Mouse (Mus musculus): ENCODE results near the gene Klf7. TPM values are rescaled to one million over a fixed set of nuclear protein-coding genes. Genes with fewer than 3 reads are reported as not detected.

Klf7 gene
- polyA plus RNA-seq, 1 experiment from 2014 or later = 27.0 TPM

DNA sequence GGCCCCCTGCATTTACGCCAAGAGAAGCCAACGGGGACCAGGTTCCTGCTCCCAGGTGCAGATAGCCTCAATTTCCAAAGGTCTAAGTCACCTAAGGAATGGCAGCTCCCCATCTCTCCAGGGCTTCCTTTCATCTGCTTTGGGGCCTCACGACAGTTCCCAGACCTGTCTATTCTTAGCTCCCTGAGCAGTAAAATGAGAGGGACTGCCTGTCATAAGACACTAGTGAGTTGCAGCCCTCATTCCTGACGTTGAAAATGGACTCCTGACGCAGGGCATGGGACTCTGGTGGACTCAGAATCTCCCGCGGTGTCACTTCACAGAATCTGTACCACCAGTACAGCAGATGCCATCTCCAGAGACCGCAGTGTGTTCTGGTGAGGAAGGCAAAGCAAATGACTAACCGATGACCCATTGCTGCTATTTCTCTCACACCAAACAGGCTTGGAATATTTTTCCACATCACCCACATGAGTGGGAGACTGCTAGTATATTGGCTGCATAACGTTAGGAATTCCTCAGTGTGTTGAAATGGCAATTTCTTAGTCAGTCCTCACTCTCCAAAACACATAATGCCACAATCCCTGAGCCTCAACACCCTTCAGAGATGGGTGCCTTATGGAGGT, 81.9 kb downstream of the Klf7 start:
- Histone ChIP-seq H3K4me2 (replicated peaks) (no peak overlapping the region), H3K9me3 (replicated peaks) (no peaks in the 10 kb centered on the region), H3K4me3 (replicated peaks) (no peak overlapping the region), H3K27me3 (no peaks in the 10 kb centered on the region), H3K4me1 (0 out of 2 replicates have a peak, but pooled peaks cover 4% of the 10 kb centered on the region), H3K9ac (no peak overlapping the region), H3K27ac (replicated peaks) (no peak overlapping the region), H3K36me3 (peaks cover 19% of the 10 kb centered on the region)
- no peak for ATAC-seq (ENCODE audit: insufficient number of reproducible peaks, low FRiP score, low TSS enrichment, low read depth)
- WGBS = 79% methylated on average over 10 of the region's 10 CpGs

DNA sequence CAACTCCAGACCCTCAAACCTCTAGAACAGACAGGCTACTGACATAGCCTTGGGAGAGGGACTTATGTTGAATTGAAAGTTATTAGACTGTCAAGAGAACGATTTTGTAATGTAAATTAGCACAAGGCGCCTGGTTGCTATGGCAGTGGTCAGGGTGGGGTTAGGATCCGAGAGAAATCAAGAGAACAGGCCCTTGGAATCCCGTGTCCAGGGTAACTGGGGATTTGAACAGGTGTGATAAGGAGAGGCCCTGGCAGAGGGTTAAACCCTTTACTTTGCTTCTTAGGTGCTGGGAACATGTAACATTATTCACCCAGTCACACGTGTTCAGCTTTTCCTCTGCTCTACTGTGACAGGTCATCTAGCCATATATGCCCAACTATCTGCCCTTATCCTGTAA, 83.7 kb downstream of the Klf7 start:
- Histone ChIP-seq H3K4me2 (replicated peaks) (no peak overlapping the region), H3K9me3 (replicated peaks) (no peaks in the 10 kb centered on the region), H3K4me3 (replicated peaks) (no peak overlapping the region), H3K36me3 (peaks cover 28% of the 10 kb centered on the region), H3K27ac (replicated peaks) (no peak overlapping the region), H3K27me3 (no peaks in the 10 kb centered on the region), H3K9ac (no peak overlapping the region), H3K4me1 (no peaks in the 10 kb centered on the region)
- no peak for ATAC-seq (ENCODE audit: insufficient number of reproducible peaks, low FRiP score, low TSS enrichment, low read depth)
- WGBS = 67% methylated on average over 5 of the region's 5 CpGs

DNA sequence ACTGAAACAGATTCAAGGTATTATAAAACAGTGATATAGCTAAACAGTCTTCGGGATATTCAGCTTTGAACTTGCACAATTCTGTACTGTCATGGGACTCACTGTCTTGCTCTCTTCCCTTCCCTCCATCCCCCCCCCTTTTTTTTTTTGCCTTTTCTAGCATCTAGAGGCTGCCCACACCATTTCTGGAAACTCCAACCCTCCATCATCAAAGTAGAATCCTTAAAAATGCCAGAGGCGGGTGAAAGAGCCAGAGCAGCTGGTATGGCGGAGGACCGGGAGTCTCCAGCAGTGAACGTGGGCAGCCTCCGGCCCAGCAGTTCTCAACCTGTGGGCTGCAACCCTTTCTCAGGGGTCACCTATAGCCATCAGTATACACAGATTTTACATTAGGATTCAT, 84.3 kb downstream of the Klf7 start:
- Histone ChIP-seq H3K4me3 (replicated peaks) (no peak overlapping the region), H3K4me1 (no peaks in the 10 kb centered on the region), H3K9me3 (replicated peaks) (no peaks in the 10 kb centered on the region), H3K27ac (replicated peaks) (no peak overlapping the region), H3K4me2 (replicated peaks) (no peak overlapping the region), H3K9ac (no peak overlapping the region), H3K27me3 (no peaks in the 10 kb centered on the region), H3K36me3 (peaks cover 28% of the 10 kb centered on the region)
- no peak for ATAC-seq (ENCODE audit: insufficient number of reproducible peaks, low FRiP score, low TSS enrichment, low read depth)
- 89% methylated on average over 6 of the region's 6 CpGs for WGBS

DNA sequence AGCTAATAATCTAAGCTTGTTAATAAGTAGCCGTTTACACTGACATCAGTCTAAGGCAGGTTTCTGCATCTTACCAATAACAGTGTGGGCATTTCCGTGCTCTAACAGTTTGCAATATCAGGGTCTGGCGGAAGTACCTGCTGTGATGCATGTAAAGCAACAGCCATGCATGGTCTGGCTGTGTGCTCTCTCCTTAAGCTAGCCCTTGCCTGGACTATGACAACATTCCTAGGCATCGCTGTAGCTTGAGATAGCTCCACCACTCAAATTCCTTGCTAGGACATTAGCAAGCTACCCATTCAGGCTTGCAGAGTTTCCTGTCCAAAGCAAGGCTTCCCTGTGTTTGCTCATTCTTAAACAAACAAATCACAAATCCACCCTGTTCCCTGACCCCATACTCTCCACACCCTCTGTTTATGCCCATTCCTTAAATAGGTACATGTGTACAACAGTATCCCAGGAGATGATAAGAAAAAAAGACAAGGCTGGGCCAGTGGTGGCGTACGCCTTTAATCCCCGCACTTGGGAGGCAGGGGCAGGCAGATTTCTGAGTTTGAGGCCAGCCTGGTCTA, 85.1 kb downstream of the Klf7 start:
- H3K4me1 ChIP-seq = no peaks in the 10 kb centered on the region
- ATAC-seq (ENCODE audit: insufficient number of reproducible peaks, low FRiP score, low TSS enrichment, low read depth) = no peak

DNA sequence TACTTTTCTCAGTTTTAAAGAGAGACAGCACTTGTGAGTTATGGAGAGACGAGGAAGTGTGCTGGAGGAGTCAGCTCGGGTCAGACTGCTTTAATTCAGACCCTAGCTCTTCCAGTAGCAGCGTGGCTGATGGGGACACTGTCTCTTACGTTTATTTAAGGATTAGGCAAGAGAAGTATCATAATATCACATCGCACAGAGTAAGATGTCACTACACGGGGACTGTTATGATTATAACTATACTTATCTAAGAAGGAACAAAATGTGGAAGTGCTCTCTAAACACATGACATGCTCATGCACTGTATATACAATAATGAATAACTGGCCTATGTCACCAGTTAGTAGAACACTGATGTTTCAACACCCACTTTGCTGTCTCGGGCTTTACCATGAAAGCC, 86.3 kb downstream of the Klf7 start:
- no peak overlapping the region for H3K4me3 ChIP-seq (replicated peaks)
- H3K4me1 ChIP-seq = no peaks in the 10 kb centered on the region
- no peak overlapping the region for H3K4me2 ChIP-seq (replicated peaks)
- no peak overlapping the region for H3K9ac ChIP-seq
- WGBS = 73% methylated on average over 7 of the region's 7 CpGs
- H3K9me3 ChIP-seq (replicated peaks) = no peaks in the 10 kb centered on the region
- peaks cover 18% of the 10 kb centered on the region for H3K36me3 ChIP-seq
- H3K27me3 ChIP-seq = no peaks in the 10 kb centered on the region
- no peak overlapping the region for H3K27ac ChIP-seq (replicated peaks)
- ATAC-seq (ENCODE audit: insufficient number of reproducible peaks, low FRiP score, low TSS enrichment, low read depth) = no peak

More for the DNA sequence above, 85.1 kb downstream of the Klf7 start:
- H3K27ac ChIP-seq (replicated peaks) = no peak overlapping the region
- H3K9me3 ChIP-seq (replicated peaks) = no peaks in the 10 kb centered on the region
- no peak overlapping the region for H3K9ac ChIP-seq
- WGBS = 82% methylated on average over 7 of the region's 7 CpGs
- peaks cover 25% of the 10 kb centered on the region for H3K36me3 ChIP-seq
- H3K4me3 ChIP-seq (replicated peaks) = no peak overlapping the region
- no peak overlapping the region for H3K4me2 ChIP-seq (replicated peaks)
- H3K27me3 ChIP-seq = no peaks in the 10 kb centered on the region

DNA sequence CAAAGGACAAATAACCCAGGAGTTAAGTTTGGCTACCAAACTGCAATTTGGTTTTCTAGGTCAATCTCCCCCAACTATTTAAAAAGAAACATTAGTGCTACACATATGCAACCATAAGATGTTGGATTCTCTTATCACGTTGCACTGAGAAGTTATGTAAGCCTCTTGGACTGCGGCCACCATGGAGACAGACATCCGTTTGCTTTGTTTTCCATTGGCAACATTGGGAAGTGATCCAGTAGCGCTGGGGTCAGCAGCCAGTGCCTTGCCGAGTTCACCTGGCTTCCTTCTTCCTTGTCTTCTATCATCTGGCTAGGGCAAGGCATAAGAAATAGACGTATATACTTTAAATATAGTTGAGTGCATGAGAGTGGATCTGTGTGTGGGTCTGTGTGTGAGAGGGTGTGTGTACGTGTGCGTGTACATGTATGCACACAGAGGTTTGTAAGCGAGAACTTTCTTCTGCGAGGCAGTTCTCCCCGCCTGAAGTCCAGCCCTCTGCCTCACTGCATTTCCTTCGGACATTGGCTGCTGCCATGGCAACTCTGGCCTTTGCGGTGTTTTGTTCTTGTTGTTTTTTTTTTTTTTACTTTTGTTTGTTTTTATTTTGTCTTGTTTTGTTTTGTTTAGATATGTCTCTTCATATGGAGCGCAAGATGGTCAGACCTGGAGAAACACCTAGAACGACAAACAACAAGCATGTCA, 86.8 kb downstream of the Klf7 start:
- no peak for ATAC-seq (ENCODE audit: insufficient number of reproducible peaks, low FRiP score, low TSS enrichment, low read depth)
- Histone ChIP-seq H3K27ac (replicated peaks) (no peak overlapping the region), H3K36me3 (peaks cover 18% of the 10 kb centered on the region), H3K9ac (no peak overlapping the region), H3K9me3 (replicated peaks) (no peaks in the 10 kb centered on the region), H3K4me3 (replicated peaks) (no peak overlapping the region), H3K4me1 (no peaks in the 10 kb centered on the region), H3K27me3 (no peaks in the 10 kb centered on the region), H3K4me2 (replicated peaks) (no peak overlapping the region)
- 86% methylated on average over 15 of the region's 15 CpGs for WGBS

DNA sequence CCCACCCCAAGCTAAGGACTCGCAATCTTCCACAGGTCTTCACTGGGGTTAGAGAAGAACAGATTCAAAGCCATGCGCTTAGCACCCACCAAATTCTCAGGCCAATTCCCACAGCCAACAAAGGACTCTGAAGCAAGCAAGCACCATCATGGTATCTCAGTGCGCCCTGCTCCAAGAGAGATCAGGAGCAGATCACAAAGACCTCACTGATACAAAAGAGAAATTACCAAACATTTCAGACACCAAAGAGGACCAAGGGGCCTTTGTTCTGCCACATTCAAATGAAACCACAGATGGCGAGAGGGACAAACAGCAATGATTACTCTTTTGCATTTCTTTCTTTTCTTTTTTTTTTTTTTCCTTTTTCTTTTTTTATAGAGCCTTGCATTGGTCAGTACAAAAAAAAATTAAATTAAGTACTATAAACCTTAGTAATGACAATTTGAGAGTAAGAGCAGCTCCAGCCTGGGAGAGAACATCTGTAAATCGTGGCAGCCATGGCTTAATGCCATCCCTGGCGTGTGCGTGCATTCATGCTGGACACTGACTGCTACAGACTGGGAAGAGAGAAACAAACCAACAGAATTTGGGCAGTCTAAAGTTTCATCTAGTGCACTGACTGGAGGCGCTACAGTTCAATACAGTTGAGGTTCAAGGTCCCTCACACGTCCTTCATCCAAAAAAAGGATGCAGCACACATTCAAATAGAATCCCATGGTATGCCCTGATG, 89.4 kb downstream of the Klf7 start:
- Histone ChIP-seq H3K9me3 (replicated peaks) (no peaks in the 10 kb centered on the region), H3K9ac (no peak overlapping the region), H3K4me1 (no peaks in the 10 kb centered on the region), H3K27me3 (no peaks in the 10 kb centered on the region), H3K27ac (replicated peaks) (no peak overlapping the region), H3K4me2 (replicated peaks) (no peak overlapping the region), H3K36me3 (peaks cover 12% of the 10 kb centered on the region), H3K4me3 (replicated peaks) (no peak overlapping the region)
- 86% methylated on average over 9 of the region's 9 CpGs for WGBS
- no peak for ATAC-seq (ENCODE audit: insufficient number of reproducible peaks, low FRiP score, low TSS enrichment, low read depth)

DNA sequence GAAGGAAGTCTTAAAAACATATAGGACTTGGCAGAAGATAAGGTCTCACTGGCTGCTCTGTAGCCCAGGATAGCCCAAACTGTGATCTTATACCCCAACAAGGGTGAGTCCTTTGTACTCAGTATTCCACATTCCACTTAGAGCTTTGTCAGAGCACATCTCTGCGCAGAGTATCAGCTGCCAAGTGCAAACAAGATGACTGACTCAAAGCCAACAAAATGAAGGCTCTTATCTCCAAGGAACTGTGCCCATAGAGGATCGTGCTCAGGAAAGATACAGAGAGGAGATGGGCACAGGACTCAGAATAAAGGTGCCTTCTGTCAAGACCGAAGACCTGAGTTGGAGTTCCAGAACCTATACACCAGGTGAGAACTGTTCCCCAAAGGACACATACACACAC, 100.1 kb downstream of the Klf7 start:
- no peak overlapping the region for H3K4me3 ChIP-seq (replicated peaks)
- H3K36me3 ChIP-seq = no peaks in the 10 kb centered on the region
- H3K4me1 ChIP-seq = peaks cover 17% of the 10 kb centered on the region
- H3K9ac ChIP-seq = no peak overlapping the region
- ATAC-seq (ENCODE audit: insufficient number of reproducible peaks, low FRiP score, low TSS enrichment, low read depth) = no peak
- WGBS = 90% methylated on average over 3 of the region's 3 CpGs
- H3K9me3 ChIP-seq (replicated peaks) = no peaks in the 10 kb centered on the region
- H3K27me3 ChIP-seq = no peaks in the 10 kb centered on the region
- H3K4me2 ChIP-seq (replicated peaks) = no peak overlapping the region
- H3K27ac ChIP-seq (replicated peaks) = no peak overlapping the region

DNA sequence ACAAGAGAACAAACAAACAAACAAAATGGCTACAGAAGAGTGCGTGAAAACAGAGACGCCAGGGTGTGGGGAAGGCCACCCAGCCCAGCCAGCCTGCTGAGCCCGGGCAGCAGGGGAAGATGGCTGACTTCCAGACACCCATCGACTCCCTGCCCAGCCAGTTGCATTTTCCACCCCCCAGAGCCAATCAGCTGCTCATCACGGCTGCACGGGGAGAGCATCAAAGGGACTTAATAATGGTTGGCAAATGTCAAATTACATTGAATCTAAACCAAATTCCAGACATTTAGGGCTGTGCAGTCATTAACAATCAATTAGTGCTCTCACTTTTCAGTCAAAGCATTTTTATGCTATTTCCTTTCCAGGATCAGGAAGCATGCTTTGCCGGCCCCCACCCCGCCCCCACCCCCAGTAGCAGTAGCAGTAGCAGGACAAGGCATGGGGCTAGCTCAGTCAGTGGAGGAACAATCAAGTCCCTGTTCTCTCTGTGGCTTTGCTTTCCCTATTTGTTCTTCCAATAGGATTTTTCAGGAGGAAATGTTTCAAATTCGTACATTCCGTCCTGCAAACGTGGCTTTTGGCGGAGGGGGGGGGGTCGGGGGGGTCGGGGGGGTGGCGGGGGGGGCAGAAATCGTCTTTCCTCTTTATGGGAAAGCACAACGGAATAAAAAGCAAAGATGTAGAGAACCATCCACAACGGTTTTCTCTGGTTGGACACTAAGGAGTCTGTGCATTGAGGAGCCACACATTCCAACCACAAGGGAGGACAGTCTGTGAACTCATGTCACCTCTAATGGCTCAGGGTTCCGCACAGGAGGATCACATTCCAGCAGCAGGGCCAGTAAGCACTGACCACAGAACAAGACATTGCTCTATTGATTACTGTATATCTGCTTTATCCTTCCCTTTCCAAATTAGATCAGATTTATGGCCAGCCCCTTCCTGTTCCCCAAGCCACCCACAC, 101.1 kb downstream of the Klf7 start:
- WGBS = 18% methylated on average over 19 of the region's 19 CpGs
- no peaks in the 10 kb centered on the region for H3K27me3 ChIP-seq
- peak; percentile 61; the same call in 1 of the 2 replicates for ATAC-seq (ENCODE audit: insufficient number of reproducible peaks, low FRiP score, low TSS enrichment, low read depth)
- H3K9me3 ChIP-seq (replicated peaks) = no peaks in the 10 kb centered on the region
- peaks cover 17% of the 10 kb centered on the region for H3K4me1 ChIP-seq
- H3K27ac ChIP-seq (replicated peaks) = no peak overlapping the region
- no peak overlapping the region for H3K9ac ChIP-seq
- H3K4me3 ChIP-seq (replicated peaks) = peak overlapping the region; percentile 16; the same call in 1 of the 2 replicates
- H3K36me3 ChIP-seq = no peaks in the 10 kb centered on the region
- H3K4me2 ChIP-seq (replicated peaks) = peak overlapping the region; percentile 40

DNA sequence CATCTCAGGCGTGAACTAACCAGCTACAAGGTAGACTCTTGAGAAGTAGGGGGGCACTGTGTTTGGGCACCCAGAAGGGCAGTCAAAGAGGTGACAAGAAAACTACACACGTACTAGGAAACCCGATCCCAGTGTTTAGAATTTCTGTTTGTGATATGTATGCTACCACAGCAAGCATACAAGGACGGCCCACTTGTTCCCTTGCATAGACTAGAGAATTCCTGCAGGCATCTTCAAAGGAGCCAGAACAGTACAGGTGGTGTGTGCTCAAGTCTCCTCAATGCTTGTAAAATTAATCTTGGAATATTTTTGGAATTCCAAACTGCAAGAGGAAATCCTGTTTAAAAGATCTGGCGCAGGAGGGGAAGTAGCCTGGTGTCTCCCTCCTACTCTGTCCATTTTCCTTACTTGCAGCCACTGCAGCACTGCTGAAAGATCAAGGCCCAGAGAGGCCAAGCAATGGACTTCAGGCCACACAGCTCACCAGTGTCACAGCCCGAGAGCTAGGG, 102.9 kb downstream of the Klf7 start:
- no peaks in the 10 kb centered on the region for H3K27me3 ChIP-seq
- no peak overlapping the region for H3K4me3 ChIP-seq (replicated peaks)
- no peak overlapping the region for H3K27ac ChIP-seq (replicated peaks)
- H3K4me1 ChIP-seq = peaks cover 17% of the 10 kb centered on the region
- H3K9me3 ChIP-seq (replicated peaks) = no peaks in the 10 kb centered on the region
- H3K4me2 ChIP-seq (replicated peaks) = 0 out of 2 replicates have a peak overlapping the region, but pooled peaks have one; percentile 19
- no peak overlapping the region for H3K9ac ChIP-seq
- no peaks in the 10 kb centered on the region for H3K36me3 ChIP-seq
- 49% methylated on average over 6 of the region's 6 CpGs for WGBS
- ATAC-seq (ENCODE audit: insufficient number of reproducible peaks, low FRiP score, low TSS enrichment, low read depth) = no peak

Measured in embryonic facial prominence, embryonic 15.5 days (tissue).